Mouse (Mus musculus) myocyte (in vitro differentiated cells): Measurements from ENCODE around the gene Alkbh6. TPM values are rescaled to one million over a fixed set of nuclear protein-coding genes. Genes with fewer than 3 reads are reported as not detected.
A peak's percentile ranks its signal among the peaks of the same experiment; 100 is the strongest.

Source experiments
- H3K27me3 ChIP-seq: one replicate; pipeline ENCODE4 v1.6.1; 2011; ENCODE audit not compliant: control insufficient read depth, insufficient read depth, insufficient read length
- H3K36me3 ChIP-seq: one replicate; pipeline ENCODE4 v1.6.1; 2011; ENCODE audit not compliant: control insufficient read depth, insufficient read depth
- H3K4me2 ChIP-seq: one replicate; pipeline ENCODE4 v1.6.1; 2011; ENCODE audit warnings: low read depth, control low read depth
- H3K4me3 ChIP-seq: one replicate; pipeline ENCODE4 v1.5.1; 2011; ENCODE audit warnings: mild to moderate bottlenecking, control low read depth, moderate library complexity
- H3K79me2 ChIP-seq: one replicate; pipeline ENCODE4 v1.6.1; 2011; ENCODE audit not compliant: control insufficient read depth, insufficient read depth
- H3ac ChIP-seq: one replicate; pipeline ENCODE4 v1.6.1; 2011; ENCODE audit not compliant: control insufficient read depth, insufficient read length
- CEBPB ChIP-seq: IDR thresholded peaks from 2 replicates; pipeline ENCODE4 v1.6.1; 2011; ENCODE audit warnings: mild to moderate bottlenecking, moderate library complexity; ENCODE audit not compliant: poor library complexity, insufficient read depth, severe bottlenecking
- E2F4 ChIP-seq: IDR thresholded peaks from one replicate; pipeline ENCODE4 v1.6.1; 2011; ENCODE audit warnings: mild to moderate bottlenecking, control low read depth, moderate library complexity; ENCODE audit not compliant: insufficient read depth
- MAX ChIP-seq: IDR thresholded peaks from one replicate; pipeline ENCODE4 v1.6.1; 2011; ENCODE audit warnings: low read depth, mild to moderate bottlenecking, control low read depth
- MYOD1 ChIP-seq, 3 experiments: IDR thresholded peaks; one replicate each; pipeline ENCODE4 v1.6.1; 2011; ENCODE audit warnings: control low read depth in 2 of 3, low read depth in 2 of 3, mild to moderate bottlenecking in 2 of 3, moderate library complexity in 1 of 3; ENCODE audit not compliant: insufficient read length in 2 of 3, control insufficient read depth in 1 of 3
- MYOG ChIP-seq, 3 experiments: IDR thresholded peaks; one replicate each; pipeline ENCODE4 v1.6.1; 2011; ENCODE audit warnings: control low read depth in 2 of 3, low read depth in 2 of 3, mild to moderate bottlenecking in 2 of 3; ENCODE audit not compliant: insufficient read length in 2 of 3, control insufficient read depth in 1 of 3, insufficient read depth in 1 of 3
- POLR2A ChIP-seq: IDR thresholded peaks from one replicate; pipeline ENCODE4 v1.6.1; 2011; ENCODE audit warnings: low read depth, mild to moderate bottlenecking, control low read depth, moderate library complexity; ENCODE audit not compliant: insufficient read length
- POLR2AphosphoS2 ChIP-seq: IDR thresholded peaks from one replicate; pipeline ENCODE4 v1.6.1; 2011; ENCODE audit warnings: low read depth, control low read depth; ENCODE audit not compliant: insufficient read length
- REST ChIP-seq: IDR thresholded peaks from one replicate; pipeline ENCODE4 v1.6.1; 2011; ENCODE audit warnings: mild to moderate bottlenecking, control low read depth, moderate library complexity; ENCODE audit not compliant: insufficient read depth, insufficient read length
- SRF ChIP-seq: IDR thresholded peaks from one replicate; pipeline ENCODE4 v1.6.1; 2011; ENCODE audit warnings: low read depth; ENCODE audit not compliant: control insufficient read depth, insufficient read length
- TCF12 ChIP-seq: IDR thresholded peaks from one replicate; pipeline ENCODE4 v1.6.1; 2011; ENCODE audit warnings: mild to moderate bottlenecking, control low read depth; ENCODE audit not compliant: poor library complexity, insufficient read depth, severe bottlenecking
- TCF3 ChIP-seq: IDR thresholded peaks from one replicate; pipeline ENCODE4 v1.6.1; 2011; ENCODE audit warnings: low read depth, control low read depth; ENCODE audit not compliant: insufficient read length
- USF1 ChIP-seq: IDR thresholded peaks from one replicate; pipeline ENCODE4 v1.6.1; 2011; ENCODE audit warnings: low read depth, mild to moderate bottlenecking, control low read depth, moderate library complexity
- polyA plus RNA-seq: library from polyadenylated mRNA; unstranded; fragments of >200 nt; fragmentation: generic; extraction: Trizol; gene quantifications from one replicate; pipeline ENCODE4 v1.2.1, GENCODE M21; 2012; ENCODE audit warnings: missing spikeins

Alkbh6 gene
- polyA plus RNA-seq, 1 experiment = 33.9 TPM

DNA sequence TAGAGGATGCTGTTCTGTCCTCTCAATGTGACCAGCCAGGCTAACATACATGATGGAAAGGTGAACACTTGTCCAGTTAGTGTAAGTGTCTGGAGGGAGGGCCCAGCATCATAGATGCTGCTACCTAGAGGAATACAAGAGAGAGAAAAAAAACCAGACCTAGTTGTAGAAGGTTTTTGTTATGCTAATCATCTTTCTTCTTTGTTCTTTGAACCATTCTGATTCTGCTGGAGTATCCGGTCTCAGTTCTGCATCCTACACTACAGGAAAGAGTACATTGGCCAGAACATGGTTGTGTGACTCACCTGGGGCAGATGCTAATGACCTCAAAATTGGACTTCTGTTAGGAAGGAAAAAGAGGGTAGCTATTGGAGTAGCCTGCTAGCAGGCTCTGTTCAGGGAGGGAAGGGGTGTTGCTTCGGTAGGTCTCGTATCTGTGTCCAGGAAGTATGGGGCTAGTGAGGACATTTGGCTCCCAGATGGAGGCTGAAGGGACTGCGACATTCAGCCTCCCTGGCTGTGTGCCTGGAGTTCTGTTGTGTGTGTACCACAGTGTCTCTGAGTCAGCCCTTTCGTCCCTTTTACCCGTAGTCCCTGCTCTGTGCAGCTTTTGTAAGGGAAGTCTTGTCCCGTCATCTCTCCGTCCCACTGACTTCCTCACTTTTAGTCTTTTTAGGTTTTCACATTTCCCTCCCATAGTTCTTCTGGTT is 21.7 kb upstream of the Alkbh6 start:
- no peak overlapping the region for H3K4me3 ChIP-seq
- no peak overlapping the region for H3K4me2 ChIP-seq
- TF ChIP-seq POLR2AphosphoS2 (no peak), TCF12 (no peak), CEBPB (no peak), SRF (no peak), E2F4 (no peak), MYOD1 (IDR thresholded peaks at IDR 0.05; ENCODE audit: control insufficient read depth in 1 of 3, insufficient read length in 2 of 3, low read depth in 2 of 3) (no peak), USF1 (no peak), MYOG (IDR thresholded peaks at IDR 0.05; ENCODE audit: control insufficient read depth in 1 of 3, insufficient read depth in 1 of 3, insufficient read length in 2 of 3, low read depth in 2 of 3) (no peak), POLR2A (no peak), REST (no peak), TCF3 (no peak), MAX (no peak)
- H3K79me2 ChIP-seq = no peaks in the 10 kb centered on the region
- peaks cover 5% of the 10 kb centered on the region for H3K27me3 ChIP-seq
- H3ac ChIP-seq = no peak overlapping the region
- no peaks in the 10 kb centered on the region for H3K36me3 ChIP-seq

DNA sequence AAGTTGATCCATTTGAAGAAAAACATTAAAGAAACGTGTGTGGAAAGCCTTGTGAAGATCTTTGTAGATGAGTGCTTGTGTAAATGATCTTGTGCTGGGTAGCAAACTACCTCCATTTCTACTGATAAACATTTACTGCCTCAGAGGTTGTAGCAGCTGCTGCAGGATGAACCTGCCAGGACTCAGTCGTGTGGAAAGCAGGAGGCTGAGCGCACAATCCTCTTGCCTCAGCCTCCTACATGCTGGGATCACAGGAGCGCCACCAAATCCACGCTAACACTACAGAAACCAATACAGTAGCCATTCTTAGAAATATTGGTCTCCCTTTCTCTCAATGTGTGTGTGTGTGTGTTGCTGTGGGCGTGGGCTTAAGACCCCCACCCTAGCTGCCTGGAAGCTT is 20.5 kb upstream of the Alkbh6 start:
- no peak overlapping the region for H3K4me3 ChIP-seq
- no peaks in the 10 kb centered on the region for H3K79me2 ChIP-seq
- H3K36me3 ChIP-seq = no peaks in the 10 kb centered on the region
- no peak overlapping the region for H3ac ChIP-seq
- peaks cover 5% of the 10 kb centered on the region for H3K27me3 ChIP-seq
- no peak overlapping the region for H3K4me2 ChIP-seq
- TF ChIP-seq MYOD1 (IDR thresholded peaks at IDR 0.05; ENCODE audit: control insufficient read depth in 1 of 3, insufficient read length in 2 of 3, low read depth in 2 of 3) = no peak
- no peak for TF ChIP-seq MYOG (IDR thresholded peaks at IDR 0.05; ENCODE audit: control insufficient read depth in 1 of 3, insufficient read depth in 1 of 3, insufficient read length in 2 of 3, low read depth in 2 of 3)
- TF ChIP-seq POLR2AphosphoS2 = no peak
- no peak for TF ChIP-seq CEBPB
- no peak for TF ChIP-seq USF1
- TF ChIP-seq POLR2A = no peak
- TF ChIP-seq TCF3 = no peak
- no peak for TF ChIP-seq TCF12
- TF ChIP-seq SRF = no peak
- no peak for TF ChIP-seq REST
- no peak for TF ChIP-seq E2F4
- no peak for TF ChIP-seq MAX

DNA sequence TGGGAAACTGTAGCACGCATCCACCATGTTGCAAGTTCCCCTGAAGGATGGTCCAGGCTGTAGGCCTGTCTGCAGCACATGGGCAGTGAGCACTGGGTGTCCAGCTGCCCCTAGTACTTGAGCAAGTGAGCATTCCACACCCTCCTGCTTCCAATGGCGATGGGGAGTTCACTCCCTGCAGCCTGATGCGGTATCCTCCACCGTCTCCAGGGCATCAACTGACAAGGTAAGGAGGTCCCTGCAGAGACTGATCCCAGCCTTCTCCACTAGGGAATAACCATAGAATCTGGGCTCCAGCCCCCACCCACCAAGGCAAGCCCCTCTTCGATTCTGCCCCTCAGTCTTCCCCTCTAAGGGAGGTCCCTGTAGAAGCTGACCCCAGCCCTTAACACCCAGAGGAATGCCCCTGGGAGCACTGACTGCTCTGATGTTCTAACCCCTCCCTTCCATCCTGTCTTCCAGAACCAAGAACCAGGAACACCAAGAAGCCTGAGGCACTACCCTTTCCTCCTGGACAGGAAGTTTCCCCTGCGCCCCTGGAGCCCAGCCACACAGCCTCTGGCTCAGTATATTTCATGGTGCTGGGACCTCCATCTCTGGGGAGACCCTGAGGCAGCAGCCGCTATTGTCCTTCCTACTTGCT is 19.3 kb upstream of the Alkbh6 start:
- Histone ChIP-seq H3K27me3 (peaks cover 5% of the 10 kb centered on the region), H3ac (no peak overlapping the region), H3K36me3 (no peaks in the 10 kb centered on the region), H3K79me2 (no peaks in the 10 kb centered on the region), H3K4me3 (no peak overlapping the region), H3K4me2 (no peak overlapping the region)
- TF ChIP-seq CEBPB = no peak

DNA sequence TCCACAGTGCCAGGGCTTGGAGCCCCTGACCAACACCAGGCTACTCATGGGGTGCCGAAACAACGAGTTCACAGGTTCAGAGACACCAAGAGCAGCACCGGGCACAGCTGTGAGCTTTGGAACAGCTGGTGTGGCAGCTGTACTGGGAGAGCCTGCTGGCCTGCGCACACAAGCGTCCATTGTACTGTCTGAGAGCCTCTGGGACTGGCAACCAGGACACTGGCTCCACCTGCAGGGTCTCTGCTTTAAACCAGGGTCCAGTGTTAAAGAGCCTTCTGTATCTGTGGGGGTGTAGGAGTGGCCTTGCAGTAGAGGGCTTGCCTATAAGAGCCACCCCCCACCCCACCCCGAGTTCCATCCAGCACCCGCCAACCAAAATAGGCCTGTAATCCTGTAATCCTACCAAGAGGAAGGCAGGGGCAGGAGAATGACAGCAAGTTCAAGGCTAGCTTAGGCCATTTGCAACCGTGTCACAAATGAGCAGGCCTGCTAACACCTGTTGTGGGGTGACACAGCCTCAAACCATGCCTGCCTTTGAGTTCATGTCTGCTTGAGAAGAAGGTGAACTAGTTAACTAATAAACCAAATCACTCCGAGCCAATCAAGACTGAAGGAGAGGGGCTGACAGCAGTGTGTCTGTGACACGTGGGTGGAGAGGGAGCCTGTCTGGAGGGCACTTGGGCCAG is 18.7 kb upstream of the Alkbh6 start:
- H3K79me2 ChIP-seq = no peaks in the 10 kb centered on the region
- no peaks in the 10 kb centered on the region for H3K36me3 ChIP-seq
- H3K4me3 ChIP-seq = no peak overlapping the region
- no peak overlapping the region for H3K4me2 ChIP-seq
- H3ac ChIP-seq = no peak overlapping the region
- peaks cover 5% of the 10 kb centered on the region for H3K27me3 ChIP-seq
- peak; percentile 85 for TF ChIP-seq TCF3
- TF ChIP-seq E2F4 = no peak
- TF ChIP-seq POLR2A = no peak
- no peak for TF ChIP-seq MAX
- no peak for TF ChIP-seq REST
- TF ChIP-seq MYOD1 (IDR thresholded peaks at IDR 0.05; ENCODE audit: control insufficient read depth in 1 of 3, insufficient read length in 2 of 3, low read depth in 2 of 3) = peak; percentile 18 to 96 (median 84)
- TF ChIP-seq MYOG (IDR thresholded peaks at IDR 0.05; ENCODE audit: control insufficient read depth in 1 of 3, insufficient read depth in 1 of 3, insufficient read length in 2 of 3, low read depth in 2 of 3) = peak in 2 of 3 experiments; percentile 97 to 98
- TF ChIP-seq USF1 = no peak
- no peak for TF ChIP-seq SRF
- TF ChIP-seq CEBPB = no peak
- no peak for TF ChIP-seq POLR2AphosphoS2
- TF ChIP-seq TCF12 = peak; percentile 52
